Mouse (Mus musculus) embryonic stem cell, embryonic (primary cell): Measurements from ENCODE around the gene Mak.

Source experiments
- CTCF ChIA-PET, 4 experiments: fragments of 300-600 bp in 2 of 4; fragments of 350-600 bp in 2 of 4; sonication (Branson Sonifier 250); formaldehyde crosslinking; loops; one replicate each; lab custom pipeline; 2022; ENCODE audit warnings: inconsistent platforms in 2 of 4; lab: Charles Lee
- POLR2A ChIA-PET, 4 experiments: fragments of 300-600 bp in 2 of 4; fragments of 350-600 bp in 2 of 4; sonication (Branson Sonifier 250); formaldehyde crosslinking; loops; one replicate each; lab custom pipeline; 2022; ENCODE audit warnings: antibody characterized with exemption in 4 of 4, inconsistent platforms in 1 of 4; lab: Charles Lee

Mak gene

GRCm38 (mm10) chr13:41079421-41079780 lies at the start of gene Mak:
TSS of gene Mak (minus strand) at chr13:41079706.
- ChIA-PET CTCF (interaction anchor here (0.7 to 2.0 kb wide), 5 partner anchors 67 to 236 kb away, joined by 3 to 10 read pairs (median 6); partner anchors contain the start of gene Elovl2 (in 1 of the 4)), POLR2A (interaction anchor here in 3 of 4 experiments (0.6 to 2.8 kb wide), 19 partner anchors 9 to 322 kb away, joined by 3 to 15 read pairs (median 3); partner anchors contain the start of genes Pak1ip1 (in 1 of the 3), Smim13 (in 1 of the 3) and Sycp2l (in 1 of the 3))

- POLR2A ChIA-PET, result interaction anchor here in 1 of 4 experiments (0.6 to 1.0 kb wide), 2 partner anchors 11 to 25 kb away, joined by 3 read pairs; no protein-coding TSS in a partner anchor
- CTCF ChIA-PET, result no interaction called here
These were observed 49.6 kb upstream of the Mak start for GRCm38 (mm10) chr13:41129061-41129460.

DNA sequence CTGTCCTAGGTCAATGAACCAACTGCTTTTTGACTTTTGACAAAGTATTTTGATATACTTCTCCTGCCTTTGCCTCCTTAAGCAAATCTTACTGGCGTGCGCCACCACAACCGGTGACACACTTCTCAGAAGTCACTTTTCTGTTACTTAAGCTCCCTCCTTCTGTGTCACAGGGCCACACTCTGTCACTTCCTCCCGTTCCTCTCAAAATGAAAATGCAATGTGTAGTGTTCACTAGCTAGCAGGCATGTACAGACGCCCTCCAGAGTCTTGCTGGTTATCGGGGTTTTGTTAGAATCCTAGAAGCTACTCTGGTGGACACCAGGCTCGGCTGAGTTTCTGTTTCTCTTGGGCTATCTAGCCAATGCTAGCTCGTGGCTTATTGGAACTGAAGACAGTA lies 48.8 kb upstream of the Mak start:
- ChIA-PET CTCF (interaction anchor here in 1 of 4 experiments (0.8 kb wide), 1 partner anchor 18 kb away, joined by 3 read pairs; no protein-coding TSS in a partner anchor), POLR2A (interaction anchor here in 2 of 4 experiments (0.5 to 0.6 kb wide), 2 partner anchors 24 to 89 kb away, joined by 3 to 9 read pairs; no protein-coding TSS in a partner anchor)

GRCm38 (mm10) chr13:41123666-41124225 lies 44.2 kb upstream of the Mak start:
- ChIA-PET POLR2A (no interaction called here), CTCF (interaction anchor here in 1 of 4 experiments (0.6 to 0.7 kb wide), 3 partner anchors 104 to 366 kb away, joined by 3 to 5 read pairs (median 4); no protein-coding TSS in a partner anchor)

DNA sequence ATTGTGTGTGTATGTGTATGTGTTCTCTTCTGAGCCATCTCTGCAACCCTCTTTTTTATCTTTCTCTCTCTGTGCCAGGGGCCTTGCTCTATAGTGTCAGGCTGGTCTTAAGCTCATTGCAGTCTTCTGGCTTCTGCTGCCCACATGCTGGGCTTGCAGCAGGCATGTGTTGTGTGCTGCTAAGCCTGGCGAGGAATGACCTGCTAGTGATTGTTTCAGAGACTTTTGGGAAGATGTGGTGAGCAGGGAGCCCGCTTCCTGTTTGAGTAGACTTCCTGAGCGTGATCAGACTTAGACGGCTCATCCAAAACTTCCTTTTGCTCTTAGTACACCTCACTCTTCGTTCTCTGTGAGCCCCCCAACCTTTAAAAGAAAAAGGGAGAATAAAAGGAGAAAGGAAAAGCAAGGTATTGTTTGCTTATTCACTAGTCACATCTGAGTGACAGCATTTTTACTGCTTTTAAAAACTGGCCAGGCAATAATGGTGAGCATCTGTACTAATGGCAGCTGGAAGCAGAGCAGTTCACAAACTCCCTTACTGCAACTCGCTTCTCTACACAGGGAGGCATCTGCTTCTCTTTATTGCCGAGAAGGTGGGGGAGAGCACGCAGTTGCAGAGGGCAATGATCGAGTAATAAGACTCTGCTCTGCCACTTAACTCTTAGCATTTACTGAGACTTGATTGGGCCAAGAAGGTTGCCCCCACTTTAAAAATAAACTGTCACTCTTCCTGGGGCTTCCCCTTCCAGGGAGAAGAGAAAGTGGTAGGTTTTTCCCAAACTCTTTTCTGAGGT lies 39.8 kb upstream of the Mak start:
- ChIA-PET POLR2A (interaction anchor here in 1 of 4 experiments (1.6 kb wide), 1 partner anchor 15 kb away, joined by 5 read pairs; no protein-coding TSS in a partner anchor), CTCF (interaction anchor here in 1 of 4 experiments (1.2 kb wide), 1 partner anchor 16 kb away, joined by 3 read pairs; no protein-coding TSS in a partner anchor)

GRCm38 (mm10) chr13:41113940-41114339 lies 34.4 kb upstream of the Mak start, which contains the start of gene Sycp2l:
TSS of gene Sycp2l (plus strand) at chr13:41114307.
- ChIA-PET POLR2A (interaction anchor here in 3 of 4 experiments (0.5 to 1.4 kb wide), 9 partner anchors 8 to 136 kb away, joined by 3 to 6 read pairs (median 3); partner anchors contain the start of genes Mak (in 1 of the 3) and Smim13 (in 1 of the 3)), CTCF (interaction anchor here (0.6 to 2.0 kb wide), 10 partner anchors 21 to 332 kb away, joined by 3 to 13 read pairs (median 3); no protein-coding TSS in a partner anchor)

GRCm38 (mm10) chr13:41110935-41111334 lies 31.4 kb upstream of the Mak start, which contains the start of gene Gcm2:
TSS of gene Gcm2 (minus strand) at chr13:41111035.
- ChIA-PET CTCF (interaction anchor here in 2 of 4 experiments (0.6 to 1.0 kb wide), 3 partner anchors 35 to 495 kb away, joined by 4 to 7 read pairs (median 5); partner anchors contain the start of gene Tmem170b (in 1 of the 2)), POLR2A (no interaction called here)

DNA sequence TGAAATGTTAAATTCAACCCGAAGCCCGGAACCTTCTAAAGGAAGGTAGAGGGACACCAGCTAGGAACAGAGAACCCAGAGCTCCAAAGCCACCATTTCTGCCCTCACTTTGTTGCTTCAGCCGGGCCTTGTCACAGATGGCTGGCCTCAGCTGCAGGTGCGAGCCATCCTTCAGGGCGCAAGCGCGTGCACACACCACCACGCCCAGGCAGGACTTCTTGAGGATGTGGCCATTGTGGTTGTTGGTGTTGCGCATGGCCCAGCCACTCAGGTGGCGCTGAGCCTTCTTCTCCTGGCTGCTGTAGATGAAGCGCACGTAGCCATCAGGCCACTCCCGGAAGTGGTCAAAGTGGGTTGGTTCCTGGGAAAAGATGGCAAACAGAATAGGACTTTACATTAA lies 26.0 kb upstream of the Mak start:
- ChIA-PET POLR2A (interaction anchor here in 1 of 4 experiments (0.9 to 1.0 kb wide), 3 partner anchors 10 to 31 kb away, joined by 3 read pairs; no protein-coding TSS in a partner anchor), CTCF (interaction anchor here in 1 of 4 experiments (0.6 to 0.7 kb wide), 2 partner anchors 28 to 30 kb away, joined by 3 to 5 read pairs; no protein-coding TSS in a partner anchor)

GRCm38 (mm10) chr13:41103841-41104525 lies 24.5 kb upstream of the Mak start:
- ChIA-PET CTCF (interaction anchor here in 3 of 4 experiments (0.6 kb wide), 3 partner anchors 35 to 319 kb away, joined by 3 read pairs; no protein-coding TSS in a partner anchor), POLR2A (interaction anchor here in 1 of 4 experiments (0.6 to 0.9 kb wide), 4 partner anchors 19 to 129 kb away, joined by 3 read pairs; no protein-coding TSS in a partner anchor)

GRCm38 (mm10) chr13:41100031-41100430 lies 20.5 kb upstream of the Mak start:
- ChIA-PET CTCF (no interaction called here), POLR2A (no interaction called here)

GRCm38 (mm10) chr13:41098325-41098724 lies 18.8 kb upstream of the Mak start:
- POLR2A ChIA-PET, result interaction anchor here in 2 of 4 experiments (0.8 to 1.5 kb wide), 4 partner anchors 16 to 202 kb away, joined by 3 to 5 read pairs (median 3); partner anchors contain the start of genes Smim13 (in 1 of the 2) and Sycp2l (in 1 of the 2)
- CTCF ChIA-PET, result interaction anchor here in 1 of 4 experiments (0.6 kb wide), 1 partner anchor 380 kb away, joined by 6 read pairs; no protein-coding TSS in a partner anchor

GRCm38 (mm10) chr13:41097324-41098058 lies 18.0 kb upstream of the Mak start:
- POLR2A ChIA-PET, result interaction anchor here in 3 of 4 experiments (0.7 to 1.5 kb wide), 6 partner anchors 19 to 152 kb away, joined by 3 to 5 read pairs (median 4); partner anchors contain the start of genes Mak (in 1 of the 3) and Smim13 (in 1 of the 3)
- CTCF ChIA-PET, result interaction anchor here (0.5 to 1.3 kb wide), 6 partner anchors 17 to 346 kb away, joined by 3 to 32 read pairs (median 3); no protein-coding TSS in a partner anchor

GRCm38 (mm10) chr13:41094160-41094559 lies 14.7 kb upstream of the Mak start:
- ChIA-PET POLR2A (no interaction called here), CTCF (no interaction called here)

GRCm38 (mm10) chr13:41091271-41091670 lies 11.8 kb upstream of the Mak start:
- ChIA-PET POLR2A (interaction anchor here in 1 of 4 experiments (0.6 kb wide), 1 partner anchor 30 kb away, joined by 3 read pairs; no protein-coding TSS in a partner anchor), CTCF (no interaction called here)

DNA sequence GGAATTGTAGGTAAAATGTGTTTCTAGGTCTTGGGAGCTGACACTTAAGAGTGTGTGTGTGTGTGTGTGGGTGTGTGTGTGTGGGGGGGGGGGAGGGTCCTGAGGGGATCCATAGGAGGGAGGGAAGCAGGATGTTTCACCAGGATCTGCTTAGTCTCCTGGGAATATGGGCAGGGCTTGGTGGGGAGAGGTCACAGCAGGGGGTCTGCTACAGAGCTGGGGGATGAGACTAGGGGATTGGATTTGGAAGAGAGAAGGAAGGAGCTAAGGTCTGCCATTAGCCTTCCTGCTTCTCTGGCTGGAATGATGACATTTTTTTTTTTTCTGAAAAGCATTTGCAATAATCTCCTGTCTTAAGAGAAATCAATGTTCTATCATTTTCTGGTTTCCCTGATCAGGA lies 9.2 kb upstream of the Mak start:
- POLR2A ChIA-PET, result no interaction called here
- CTCF ChIA-PET, result no interaction called here

DNA sequence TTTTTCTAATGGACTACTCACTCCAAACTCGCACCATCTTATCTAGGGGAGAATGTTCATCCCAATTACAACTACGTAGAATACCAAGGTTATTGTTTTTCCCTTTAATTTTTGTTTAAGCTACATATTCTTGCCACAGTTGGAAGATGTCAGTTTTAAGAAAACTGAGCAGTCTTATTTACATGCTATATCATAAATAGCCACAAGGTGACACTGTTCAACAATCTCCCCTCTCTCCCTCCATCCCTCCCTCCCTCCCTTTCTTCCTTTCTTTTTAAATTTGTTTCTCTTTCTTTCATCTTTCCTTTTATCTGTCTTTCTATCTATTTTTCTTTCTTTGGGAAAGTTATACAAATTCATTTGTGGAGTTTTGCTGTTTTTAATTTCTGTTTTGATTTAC lies 5.6 kb upstream of the Mak start:
- ChIA-PET POLR2A (interaction anchor here in 2 of 4 experiments (0.6 to 1.5 kb wide), 8 partner anchors 12 to 238 kb away, joined by 3 to 4 read pairs (median 3); partner anchors contain the start of gene Smim13 (in 1 of the 2)), CTCF (interaction anchor here in 3 of 4 experiments (0.6 to 1.5 kb wide), 15 partner anchors 29 to 242 kb away, joined by 3 to 7 read pairs (median 3); partner anchors contain the start of genes Smim13 (in 1 of the 3) and Sycp2l (in 1 of the 3))
